Mouse (Mus musculus): ENCODE data around the gene Nr3c2. TPM values are rescaled to one million over a fixed set of nuclear protein-coding genes. Genes with fewer than 3 reads are reported as not detected.

Nr3c2 gene
- total RNA-seq, 4 experiments from 2014 or later = 20.8 to 37.4 (median 29.7) TPM

GRCm38 (mm10) chr8:77239462-77239861 is 340.2 kb downstream of the Nr3c2 start:
- no peak for DNase-seq (ENCODE audit: low spot score)

GRCm38 (mm10) chr8:77241381-77241780 is 342.1 kb downstream of the Nr3c2 start:
- no peak for DNase-seq (ENCODE audit: low spot score)

DNA sequence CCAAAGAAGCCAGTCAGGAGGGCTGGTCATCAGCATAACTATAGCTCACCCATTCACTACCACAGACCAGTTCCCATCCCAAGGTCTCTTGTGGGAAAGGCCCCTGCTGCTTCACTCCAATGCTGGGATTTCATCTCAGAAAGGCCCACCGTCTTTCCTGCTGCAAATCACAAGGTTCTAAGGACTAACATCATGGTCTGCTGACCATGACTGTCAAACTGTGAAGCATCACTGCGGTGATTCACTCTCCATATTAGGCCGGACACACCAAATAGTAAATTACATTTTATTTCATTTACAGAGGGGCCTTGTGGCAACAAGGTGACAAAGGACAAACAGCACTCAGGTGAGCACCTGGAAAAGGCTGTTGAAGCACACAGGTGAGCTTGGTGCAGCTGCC is 350.9 kb downstream of the Nr3c2 start:
- DNase-seq (ENCODE audit: low spot score) = no peak

GRCm38 (mm10) chr8:77251134-77251533 is 351.9 kb downstream of the Nr3c2 start:
- no peak for DNase-seq (ENCODE audit: low spot score)

DNA sequence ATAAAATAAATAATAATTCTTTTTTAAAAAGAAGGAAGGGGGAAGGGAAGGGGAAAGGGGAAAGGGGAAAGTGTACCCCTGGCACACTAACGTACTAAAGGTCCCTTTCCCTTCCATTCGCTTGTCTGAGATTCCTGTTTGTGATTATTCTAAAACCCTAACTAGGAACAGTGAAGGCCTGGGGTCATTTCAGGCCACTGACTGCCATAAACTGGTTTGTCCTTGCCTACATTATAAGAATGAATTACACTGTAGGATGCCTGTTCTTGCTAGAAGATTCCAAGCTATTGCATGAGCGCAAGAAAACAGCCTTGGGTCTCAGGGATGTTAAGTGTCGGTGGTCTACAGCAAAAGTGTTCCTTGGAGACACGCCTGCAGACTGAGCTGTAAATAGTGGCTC is 355.2 kb downstream of the Nr3c2 start:
- no peak for DNase-seq (ENCODE audit: low spot score)

DNA sequence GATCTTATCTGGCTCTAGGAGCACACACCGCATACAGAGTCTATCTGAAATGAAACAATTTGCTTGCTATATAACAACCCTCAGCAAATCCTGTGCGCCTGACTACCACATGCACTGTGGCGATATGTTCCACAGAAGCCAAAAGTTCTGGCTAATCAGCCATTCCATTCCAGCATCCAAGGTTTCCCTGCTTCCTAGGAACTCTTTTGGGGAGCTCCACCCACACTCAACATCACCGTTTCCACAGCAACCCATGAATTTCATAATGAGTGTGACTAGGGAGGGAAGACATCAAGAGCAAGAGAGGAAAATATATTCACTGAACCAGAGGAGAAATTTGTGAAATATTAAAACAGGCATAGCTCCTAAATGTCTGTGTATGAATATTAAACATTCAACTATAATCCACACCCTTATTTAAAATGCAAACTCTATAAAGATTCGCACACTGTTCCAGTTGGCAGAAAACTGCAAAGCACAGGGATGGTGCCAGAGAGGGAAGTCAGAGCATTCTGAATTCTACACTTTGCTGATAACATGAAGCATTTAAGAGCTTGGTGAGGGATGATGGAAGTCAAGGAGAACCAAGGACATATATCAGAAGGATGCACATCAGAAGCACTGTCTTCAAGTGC is 357.3 kb downstream of the Nr3c2 start:
- no peak for DNase-seq (ENCODE audit: low spot score)

GRCm38 (mm10) chr8:77257085-77257451 is 357.8 kb downstream of the Nr3c2 start:
- DNase-seq (ENCODE audit: low spot score) = no peak

GRCm38 (mm10) chr8:77261215-77261614 is 362.0 kb downstream of the Nr3c2 start:
- DNase-seq (ENCODE audit: low spot score) = no peak

- DNase-seq (ENCODE audit: low spot score) = no peak
These were observed 363.2 kb downstream of the Nr3c2 start for GRCm38 (mm10) chr8:77262216-77263009.

GRCm38 (mm10) chr8:77267941-77268405 is 368.7 kb downstream of the Nr3c2 start:
- DNase-seq (ENCODE audit: low spot score) = peak; percentile 21

DNA sequence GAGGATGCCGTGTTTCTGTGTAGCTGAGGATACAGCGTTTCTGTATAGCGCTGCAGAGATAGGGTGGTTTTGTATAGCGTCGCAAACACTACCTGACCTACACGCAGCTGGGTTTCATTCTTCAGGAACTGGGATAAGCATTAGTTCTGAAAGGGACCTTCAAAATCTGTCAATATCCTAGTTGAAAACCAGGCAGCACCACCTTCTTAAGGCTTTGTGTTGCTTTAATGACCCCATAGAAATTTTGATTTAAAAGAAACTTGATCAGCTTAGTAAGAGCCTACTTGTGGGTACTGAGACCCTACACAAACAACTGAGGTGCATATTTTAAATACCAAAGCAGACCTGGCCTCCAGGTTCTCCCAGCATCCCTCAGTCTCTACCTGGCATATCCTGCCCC is 372.9 kb downstream of the Nr3c2 start:
- DNase-seq (ENCODE audit: low spot score) = no peak

DNA sequence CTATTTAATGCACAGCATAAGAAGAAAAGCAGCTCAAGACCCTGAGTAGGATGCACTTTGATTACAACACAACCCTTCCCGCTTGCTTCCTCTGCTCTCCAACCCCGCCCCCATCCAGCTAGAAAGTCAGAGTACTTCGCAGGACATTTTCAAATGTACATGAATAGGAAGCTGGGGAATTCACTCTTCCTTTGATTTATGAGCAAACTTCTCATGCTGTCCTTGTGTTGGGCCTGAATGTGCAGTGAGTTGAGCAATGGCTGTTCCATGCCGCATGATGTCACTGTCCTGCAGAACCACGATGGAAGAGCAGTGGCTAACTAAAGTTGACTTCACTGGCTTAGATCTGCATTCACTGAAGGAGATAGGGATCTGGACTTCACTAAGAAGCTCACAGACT is 376.3 kb downstream of the Nr3c2 start:
- DNase-seq (ENCODE audit: low spot score) = no peak

DNA sequence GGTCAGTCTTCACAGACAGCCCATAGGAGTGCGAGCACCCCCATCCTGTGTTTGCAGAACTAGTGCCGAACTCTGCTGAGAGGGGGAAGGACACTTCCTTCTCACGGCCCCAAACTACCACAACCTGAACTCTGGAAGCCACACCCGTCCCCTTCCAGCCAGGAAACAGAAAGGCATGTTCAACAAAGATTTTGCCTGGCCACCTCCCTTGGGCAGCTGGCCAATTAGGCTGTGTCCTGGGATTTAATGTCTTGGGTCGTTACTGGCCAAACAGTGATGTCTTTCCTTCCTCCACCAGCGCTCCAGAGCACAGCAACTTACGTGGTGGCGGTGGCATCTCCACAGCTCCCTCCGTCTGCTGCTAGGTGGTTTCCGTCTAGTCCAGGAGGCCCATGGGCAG is 377.6 kb downstream of the Nr3c2 start:
- DNase-seq (ENCODE audit: low spot score) = peak; percentile 73

DNA sequence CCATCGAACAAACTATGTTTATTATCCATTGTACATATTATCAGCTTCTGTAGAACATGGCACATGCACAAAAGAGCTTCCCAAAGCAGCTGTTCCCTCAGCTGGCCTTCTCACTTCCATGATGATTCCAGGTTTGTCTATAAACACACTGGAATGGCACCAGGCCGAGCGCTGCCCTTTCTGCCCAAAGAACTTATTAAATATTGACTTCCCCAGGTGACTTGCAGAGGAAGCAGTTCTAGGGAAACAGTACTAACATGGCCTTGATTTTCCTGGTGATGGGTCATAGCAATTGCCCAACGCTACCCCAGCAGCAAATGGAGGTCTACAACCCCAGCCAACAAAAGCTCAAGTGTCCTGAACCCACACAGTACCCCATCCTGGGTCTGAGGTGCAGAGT is 379.0 kb downstream of the Nr3c2 start:
- DNase-seq (ENCODE audit: low spot score) = no peak

- no peak for DNase-seq (ENCODE audit: low spot score)
These were observed 380.7 kb downstream of the Nr3c2 start for GRCm38 (mm10) chr8:77279977-77280376.

DNA sequence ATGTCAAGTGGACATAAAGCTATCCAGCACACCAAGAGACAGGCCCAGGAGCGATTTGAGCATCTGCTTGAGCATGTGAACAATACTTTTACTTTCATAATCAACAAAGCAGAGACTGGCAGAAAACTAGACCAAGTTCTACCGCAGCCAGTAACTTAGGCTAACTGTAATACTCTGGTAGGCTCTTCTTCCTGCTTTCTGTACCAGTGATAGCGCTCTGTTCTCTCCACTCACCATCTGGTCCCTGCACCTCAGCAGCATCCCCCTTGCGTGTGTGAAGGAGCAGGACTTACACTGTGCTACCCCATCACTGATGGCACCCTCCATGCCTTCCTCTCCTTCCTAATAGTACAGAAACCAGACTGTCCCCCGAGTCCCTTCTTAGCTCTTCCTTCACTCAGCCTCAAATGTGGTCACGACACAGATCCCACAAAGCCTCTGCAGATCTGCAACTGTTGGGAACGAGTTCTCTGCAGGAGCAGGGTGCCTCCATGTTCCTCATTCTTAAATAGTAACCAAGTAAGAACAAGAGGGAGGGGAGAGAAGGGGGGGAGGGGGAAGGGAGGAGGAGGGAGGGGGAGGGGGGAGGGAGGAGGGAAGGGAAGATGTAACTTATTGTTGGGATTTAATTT is 383.5 kb downstream of the Nr3c2 start:
- DNase-seq (ENCODE audit: low spot score) = no peak

DNA sequence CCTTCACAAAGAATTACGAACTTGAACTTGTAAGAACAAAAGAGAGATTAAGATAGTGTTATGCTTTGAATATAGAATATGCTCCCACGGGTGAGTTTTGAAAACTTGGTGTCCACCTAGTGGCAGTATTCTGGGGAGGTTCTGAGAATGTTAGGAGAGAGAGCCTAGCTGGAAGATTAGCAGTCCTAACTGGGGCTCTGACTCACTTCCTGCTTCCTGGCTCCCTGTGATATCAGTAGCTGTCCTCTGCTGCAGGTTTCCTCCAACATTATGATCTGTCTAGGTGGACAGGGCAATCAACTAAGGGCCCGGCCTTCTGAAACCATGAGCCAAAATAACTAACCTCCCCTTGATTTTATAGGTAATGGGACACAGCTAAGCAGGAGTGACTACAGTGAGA is 385.2 kb downstream of the Nr3c2 start:
- DNase-seq (ENCODE audit: low spot score) = no peak

DNA sequence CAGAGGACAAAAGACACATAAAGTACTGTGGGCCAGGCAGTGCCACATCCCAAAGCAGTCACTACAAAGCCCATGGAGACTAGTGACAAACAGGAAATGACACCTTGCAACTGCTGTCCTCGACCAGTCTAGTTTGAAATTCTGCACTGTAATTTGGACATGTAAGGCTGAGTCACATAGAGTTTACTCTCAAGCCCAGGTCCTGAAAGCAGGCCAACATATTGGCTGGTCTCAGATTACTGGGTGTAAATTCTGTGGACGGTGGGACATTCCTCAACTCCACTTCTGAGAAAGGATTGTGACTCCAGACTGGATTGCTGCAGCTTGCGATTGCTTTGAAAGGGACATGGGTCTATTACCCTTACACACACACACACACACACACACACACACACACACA is 388.8 kb downstream of the Nr3c2 start:
- DNase-seq (ENCODE audit: low spot score) = no peak

DNA sequence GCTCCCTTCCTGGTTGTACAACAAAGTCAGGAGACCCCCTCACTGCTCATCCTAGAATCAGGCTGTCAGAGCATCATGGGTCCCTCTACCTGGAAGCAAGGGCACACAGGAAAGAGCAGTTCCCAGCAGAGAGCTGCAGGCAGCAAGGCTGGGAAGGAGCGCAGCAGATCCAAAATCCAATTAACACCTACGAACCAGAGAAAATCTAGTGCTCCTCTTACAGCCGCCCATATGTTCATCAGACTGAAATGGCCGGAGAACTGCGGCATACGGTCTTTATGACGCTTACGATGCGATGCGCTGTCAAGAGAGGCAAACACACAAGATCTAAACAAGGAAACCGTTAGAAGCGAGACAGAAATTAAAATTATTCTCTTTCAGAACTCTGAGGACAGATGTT is 389.2 kb downstream of the Nr3c2 start:
- DNase-seq (ENCODE audit: low spot score) = no peak

GRCm38 (mm10) chr8:77292120-77292519 is 392.9 kb downstream of the Nr3c2 start:
- no peak for DNase-seq (ENCODE audit: low spot score)

- DNase-seq (ENCODE audit: low spot score) = no peak
These were observed 393.4 kb downstream of the Nr3c2 start for GRCm38 (mm10) chr8:77292649-77293048.

GRCm38 (mm10) chr8:77294599-77294998 is 395.4 kb downstream of the Nr3c2 start:
- no peak for DNase-seq (ENCODE audit: low spot score)
